Mouse (Mus musculus) G1E (cell line): ENCODE measurements around the gene Cep290. TPM values are rescaled to one million over a fixed set of nuclear protein-coding genes. Genes with fewer than 3 reads are reported as not detected.
"Not testable (repeated sequence)": the region's sequence is repeated elsewhere in the genome, so short reads cannot be mapped to it uniquely, and the experiment has no call there.

Experiments
- ATAC-seq: 2 replicates; pipeline ENCODE4 v1.8.0; 2016; ENCODE audit warnings: mild to moderate bottlenecking; ENCODE audit not compliant: insufficient number of reproducible peaks, poor library complexity, low FRiP score, severe bottlenecking; ENCODE audit errors: extremely low read depth
- DNase-seq: peaks from one replicate; pipeline ENCODE4 v3.0.0; 2012; ENCODE audit warnings: low spot score
- H3K27me3 ChIP-seq: 2 replicates; pipeline ENCODE4 v1.6.1; 2012; ENCODE audit warnings: mild to moderate bottlenecking, low read length, inconsistent platforms; ENCODE audit not compliant: insufficient read depth
- H3K36me3 ChIP-seq: replicated peaks from 2 replicates; pipeline ENCODE3; 2012; ENCODE audit warnings: mild to moderate bottlenecking, inconsistent platforms
- H3K4me1 ChIP-seq: 2 replicates; pipeline ENCODE4 v1.6.1; 2012; ENCODE audit warnings: low read depth, low read length, inconsistent platforms, mixed read lengths; ENCODE audit not compliant: insufficient read depth
- H3K4me3 ChIP-seq: 2 replicates; pipeline ENCODE4 v1.5.1; 2012; ENCODE audit warnings: low read depth, mild to moderate bottlenecking, inconsistent platforms, low read length, moderate library complexity, mixed read lengths
- H3K9me3 ChIP-seq: replicated peaks from 2 replicates; pipeline ENCODE4 v1.6.1; 2012; ENCODE audit warnings: inconsistent platforms
- CTCF ChIP-seq: IDR thresholded peaks from 2 replicates; pipeline ENCODE4 v1.5.1; 2012; ENCODE audit warnings: low read depth, low read length, inconsistent platforms, mixed read lengths
- GATA1 ChIP-seq: IDR thresholded peaks from 2 replicates; pipeline ENCODE4 v1.6.1; 2012; ENCODE audit warnings: borderline replicate concordance, low read length, inconsistent platforms, mixed read lengths
- GATA2 ChIP-seq: IDR thresholded peaks from 2 replicates; pipeline ENCODE4 v1.6.1; 2012; ENCODE audit warnings: low read depth, low read length, inconsistent platforms, borderline replicate concordance
- POLR2AphosphoS5 ChIP-seq: IDR thresholded peaks from 2 replicates; pipeline ENCODE4 v1.6.1; 2012; ENCODE audit warnings: low read depth, low read length, inconsistent platforms; ENCODE audit not compliant: insufficient replicate concordance
- TAL1 ChIP-seq: conservative IDR thresholded peaks from 2 replicates; pipeline ENCODE4 v1.6.1; 2012; ENCODE audit warnings: low read depth, low read length, inconsistent platforms, mixed read lengths
- polyA plus RNA-seq: library from polyadenylated mRNA; stranded (reverse); fragments of >175 nt; gene quantifications from 2 replicates; pipeline ENCODE4 v1.2.3, GENCODE M21; 2012
- total RNA-seq, 2 experiments: library from RNA; stranded (forward) in 1 of 2; stranded (reverse) in 1 of 2; fragments of 200-1000 nt in 1 of 2; fragments of >200 nt in 1 of 2; fragmentation: Nextera tagmentation in 1 of 2; gene quantifications; 2 replicates each; pipeline ENCODE4 v1.2.3; 2014 to 2017

The Cep290 gene
- total and polyA plus RNA-seq, 3 experiments, result 1.0 to 49.4 (median 28.6) TPM

DNA sequence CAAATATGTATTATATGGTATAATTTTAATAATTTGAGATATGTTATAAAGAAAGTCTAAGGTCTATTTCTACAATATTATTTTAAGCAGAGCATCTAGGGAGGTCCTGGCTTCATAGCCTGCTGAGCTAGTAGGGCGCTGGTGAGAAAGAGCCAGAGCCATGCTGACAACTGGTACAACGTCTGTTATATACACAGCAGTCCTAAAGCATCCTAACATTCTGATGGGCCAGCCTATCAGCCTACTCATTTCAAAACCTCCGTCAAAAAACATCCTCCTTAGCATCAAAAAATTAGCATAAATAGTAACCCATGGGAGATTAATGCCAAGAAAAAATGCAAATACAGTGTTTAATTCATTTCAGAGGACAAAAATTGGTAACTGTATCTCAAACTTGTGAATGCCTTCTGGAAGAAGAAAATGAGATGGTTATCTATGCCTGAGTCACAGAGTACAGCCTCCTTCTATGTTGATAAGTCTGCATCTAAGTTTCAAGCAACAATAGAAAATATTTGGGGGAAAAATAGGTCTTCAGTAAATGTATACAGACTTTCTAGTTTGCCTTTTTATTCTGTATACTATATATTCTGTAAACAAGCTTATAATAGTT, 69.3 kb downstream of the Cep290 start:
- Histone ChIP-seq H3K36me3 (peaks cover 26% of the 10 kb centered on the region), H3K9me3 (no peaks in the 10 kb centered on the region), H3K27me3 (no peaks in the 10 kb centered on the region), H3K4me3 (no peak overlapping the region), H3K4me1 (peaks cover 4% of the 10 kb centered on the region; the same call in 1 of the 2 replicates)
- TF ChIP-seq GATA1, result no peak
- TF ChIP-seq GATA2, result no peak
- no peak for TF ChIP-seq TAL1
- TF ChIP-seq CTCF, result no peak
- no peak for TF ChIP-seq POLR2AphosphoS5
- no peak; the same call in 1 of the 2 replicates for ATAC-seq
- no peak for DNase-seq

DNA sequence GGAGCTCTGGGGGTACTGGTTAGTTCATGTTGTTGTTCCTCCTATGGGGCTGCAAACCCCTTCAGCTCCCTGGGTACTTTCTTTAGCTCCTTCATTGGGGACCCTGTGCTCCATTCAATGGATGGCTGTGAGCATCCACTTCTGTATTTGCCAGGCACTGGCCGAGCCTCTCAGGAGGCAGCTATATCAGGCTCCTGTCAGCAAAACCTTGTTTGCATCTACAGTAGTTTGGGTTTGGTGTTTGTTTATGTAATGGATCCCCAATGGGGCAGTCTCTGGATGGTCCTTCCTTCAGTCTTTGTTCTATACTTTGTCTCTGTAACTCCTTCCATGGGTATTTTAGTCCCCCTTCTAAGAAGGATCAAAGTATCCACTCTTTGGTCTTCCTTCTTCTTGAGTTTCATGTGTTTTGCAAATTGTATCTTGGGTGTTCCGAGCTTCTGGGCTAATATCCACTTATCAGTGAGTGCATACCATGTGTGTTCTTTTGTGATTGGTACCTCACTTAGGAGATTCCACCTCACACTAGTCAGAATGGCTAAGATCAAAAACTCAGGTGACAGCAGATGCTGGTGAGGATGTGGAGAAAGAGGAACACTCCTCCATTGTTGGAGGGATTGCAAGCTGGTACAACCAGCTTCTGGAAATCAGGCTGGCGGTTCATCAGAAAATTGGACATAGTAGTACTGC, 73.0 kb downstream of the Cep290 start:
- peaks cover 37% of the 10 kb centered on the region for H3K36me3 ChIP-seq
- H3K4me1 ChIP-seq, H3K4me3 ChIP-seq, ATAC-seq, DNase-seq, H3K27me3 ChIP-seq, H3K9me3 ChIP-seq: not testable (repeated sequence)

DNA sequence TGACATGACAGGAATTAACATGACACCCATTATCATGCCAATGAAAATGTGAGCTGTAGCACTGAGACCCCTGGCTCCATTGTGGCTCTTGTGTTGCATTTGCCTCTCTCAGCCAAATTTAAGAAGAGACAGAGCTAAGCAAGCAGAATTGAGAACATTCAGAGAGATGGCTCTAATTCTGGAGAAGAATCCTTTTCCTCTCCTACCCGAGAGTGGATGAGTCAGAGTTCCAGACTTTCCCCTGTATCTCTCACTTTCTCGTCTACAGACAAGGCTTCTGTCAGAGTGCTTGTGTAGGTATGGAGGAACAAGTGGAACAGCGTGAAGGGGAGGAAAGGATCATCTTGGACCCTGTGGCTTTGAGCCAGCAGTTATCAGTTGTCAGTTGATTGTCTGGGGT, 76.8 kb downstream of the Cep290 start:
- TF ChIP-seq CTCF, result no peak
- TF ChIP-seq TAL1, result no peak
- no peak for TF ChIP-seq GATA1
- no peak for TF ChIP-seq GATA2
- no peak for TF ChIP-seq POLR2AphosphoS5

DNA sequence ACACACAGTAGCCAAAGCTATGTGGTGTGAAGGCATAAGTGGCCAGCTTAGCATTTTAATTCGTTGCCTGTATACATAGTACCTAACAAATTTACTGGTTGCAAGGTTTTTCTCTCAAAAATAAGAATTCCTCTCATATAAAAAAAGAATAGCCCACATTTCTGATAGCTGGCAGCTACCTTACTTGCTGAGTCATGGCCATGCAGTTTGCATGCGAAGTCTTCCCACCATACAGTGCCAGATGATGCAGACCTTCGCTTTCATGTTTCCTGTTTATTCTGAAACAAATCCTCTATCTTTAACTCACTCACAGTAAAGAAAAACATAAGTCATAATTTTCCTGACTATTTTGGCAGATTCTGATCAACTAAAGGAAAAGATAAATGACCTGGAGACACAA, 84.3 kb downstream of the Cep290 start:
- H3K9me3 ChIP-seq, result no peaks in the 10 kb centered on the region
- no peak overlapping the region for H3K4me3 ChIP-seq
- ATAC-seq (peak; percentile 25; the same call in 1 of the 2 replicates), DNase-seq (no peak)
- H3K27me3 ChIP-seq, result no peaks in the 10 kb centered on the region
- H3K36me3 ChIP-seq, result peaks cover 49% of the 10 kb centered on the region
- peaks cover 27% of the 10 kb centered on the region for H3K4me1 ChIP-seq
- TF ChIP-seq GATA2, result no peak
- no peak for TF ChIP-seq POLR2AphosphoS5
- TF ChIP-seq TAL1, result no peak
- TF ChIP-seq CTCF, result no peak
- no peak for TF ChIP-seq GATA1

More for the DNA sequence above, 76.8 kb downstream of the Cep290 start:
- H3K9me3 ChIP-seq, result no peaks in the 10 kb centered on the region
- no peaks in the 10 kb centered on the region for H3K27me3 ChIP-seq
- H3K4me3 ChIP-seq, result no peak overlapping the region
- H3K4me1 ChIP-seq, result no peaks in the 10 kb centered on the region
- ATAC-seq, result no peak
- peaks cover 48% of the 10 kb centered on the region for H3K36me3 ChIP-seq
- no peak for DNase-seq

DNA sequence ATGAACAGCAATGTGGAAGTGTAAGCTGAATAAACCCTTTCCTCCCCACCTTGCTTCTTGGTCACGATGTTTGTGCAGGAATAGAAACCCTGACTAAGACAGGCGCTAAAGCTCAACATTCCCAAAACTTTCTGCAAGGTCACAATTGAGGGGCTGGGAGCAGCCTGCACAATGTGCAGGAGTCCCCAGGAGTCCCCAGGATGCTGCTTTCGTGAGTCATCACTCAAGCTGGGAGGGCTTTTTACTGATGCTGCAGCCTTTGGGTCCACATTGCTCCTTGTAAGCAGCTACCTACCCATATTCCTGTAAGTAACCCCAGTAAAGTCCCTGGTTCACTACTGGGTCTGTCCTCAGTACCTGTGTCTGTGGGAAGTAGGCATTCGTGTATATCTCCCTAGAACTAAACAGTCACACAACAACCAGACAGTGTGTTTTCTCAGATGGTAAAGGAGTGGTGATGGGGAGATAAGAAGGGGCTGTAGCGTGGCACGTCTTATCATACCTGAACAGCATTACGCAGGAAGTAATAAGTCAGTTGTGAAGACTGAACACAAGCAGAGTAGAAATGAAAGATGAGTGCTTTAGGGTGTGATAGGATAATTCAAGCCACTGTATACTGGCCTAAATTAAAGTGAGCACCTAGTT, 87.3 kb downstream of the Cep290 start:
- Histone ChIP-seq H3K36me3 (peaks cover 51% of the 10 kb centered on the region), H3K27me3 (no peaks in the 10 kb centered on the region), H3K4me3 (no peak overlapping the region; the same call in 1 of the 2 replicates), H3K9me3 (no peaks in the 10 kb centered on the region), H3K4me1 (peaks cover 27% of the 10 kb centered on the region)
- DNase-seq (no peak), ATAC-seq (peak; percentile 82)
- no peak for TF ChIP-seq GATA2
- TF ChIP-seq CTCF, result no peak
- no peak for TF ChIP-seq POLR2AphosphoS5
- peak; percentile 44 for TF ChIP-seq TAL1
- no peak for TF ChIP-seq GATA1

DNA sequence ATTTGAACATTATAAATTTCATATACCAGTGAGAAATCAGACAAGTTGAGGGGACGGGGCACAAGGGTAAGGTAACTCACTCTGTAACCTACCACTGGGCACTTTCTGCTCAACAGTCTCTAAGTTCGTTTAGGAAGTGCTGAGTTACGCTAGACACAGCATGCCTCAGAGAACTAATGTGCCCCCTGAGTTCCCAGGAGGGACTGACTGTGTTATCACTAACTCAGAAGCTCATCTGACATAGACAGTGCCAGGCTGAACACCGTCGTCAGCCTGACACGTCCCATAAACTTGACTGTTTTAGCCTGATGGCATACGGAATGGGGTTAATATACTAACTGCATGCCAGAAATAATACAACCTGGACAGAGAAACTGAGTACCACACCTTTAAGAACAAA, 87.9 kb downstream of the Cep290 start:
- H3K36me3 ChIP-seq, result peaks cover 51% of the 10 kb centered on the region
- ATAC-seq, result no peak

More for the DNA sequence above, 87.9 kb downstream of the Cep290 start:
- TF ChIP-seq GATA2, result no peak
- no peak for TF ChIP-seq GATA1
- no peak for TF ChIP-seq TAL1
- no peak for TF ChIP-seq POLR2AphosphoS5
- TF ChIP-seq CTCF, result no peak
- no peaks in the 10 kb centered on the region for H3K27me3 ChIP-seq
- peaks cover 27% of the 10 kb centered on the region for H3K4me1 ChIP-seq
- H3K4me3 ChIP-seq, result no peak overlapping the region
- no peaks in the 10 kb centered on the region for H3K9me3 ChIP-seq
- DNase-seq, result no peak
